Comparison of ENCODE assay signal across 8 mouse cellular contexts in the genomic region with DNA sequence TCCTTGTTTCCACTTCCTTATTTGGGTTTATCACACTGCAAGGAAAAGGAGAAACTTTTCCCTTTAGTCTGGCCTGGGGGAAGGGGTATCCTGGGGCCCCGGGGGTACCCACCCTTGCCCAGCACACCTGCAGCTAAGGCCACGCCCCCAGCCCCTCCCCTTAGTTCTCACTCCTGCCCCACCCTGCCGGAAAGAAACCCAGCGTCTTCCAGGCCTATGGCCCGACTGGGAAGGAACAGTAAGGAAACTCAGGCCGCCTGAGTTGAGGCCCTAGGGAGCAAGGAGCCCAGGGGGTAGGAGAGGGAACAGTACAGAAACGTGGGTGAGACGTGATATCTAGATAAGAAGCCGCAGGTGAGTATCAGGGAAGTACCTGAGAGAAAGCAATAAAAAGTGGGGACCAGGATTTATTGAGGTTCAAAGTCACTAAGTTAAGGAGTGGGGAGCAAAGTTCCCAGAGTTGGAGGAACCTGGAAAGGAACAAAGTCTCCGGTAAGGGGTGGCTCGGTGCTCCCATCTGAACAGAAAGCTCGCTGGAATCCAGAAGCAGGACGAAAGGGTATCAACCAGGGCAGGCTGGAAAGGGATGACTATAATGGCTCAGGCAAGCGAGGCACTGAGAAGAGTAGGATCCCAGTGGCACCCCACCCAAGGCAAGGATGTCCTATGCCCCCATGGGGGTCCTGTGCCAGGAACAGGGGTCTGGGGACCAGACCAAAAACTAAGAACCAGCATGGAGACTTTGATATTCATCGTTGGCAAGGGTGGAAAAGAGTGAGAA. TPM values are rescaled to one million over a fixed set of nuclear protein-coding genes. Genes with fewer than 3 reads are reported as not detected.
A peak's percentile ranks its signal among the peaks of the same experiment; 100 is the strongest.
DNase-seq lines count a peak whose midpoint lies in the region; ATAC-seq and TF ChIP-seq lines count a peak whose summit lies in the region.

No protein-coding gene starts in this region.

- H3K9ac ChIP-seq in forebrain, embryonic 12.5 days, result peak overlapping the region; percentile 25; the same call in 1 of the 2 replicates

- no peak overlapping the region for H3K27ac ChIP-seq in forebrain, embryonic 12.5 days
- H3K27ac ChIP-seq in midbrain, embryonic 10.5 days (replicated peaks), result peak overlapping the region; percentile 82
- H3K27ac ChIP-seq in cerebellum, adult 2 months (ENCODE audit: insufficient read depth, low read length), result no peak overlapping the region

- peaks cover 29% of the 10 kb centered on the region for H3K4me1 ChIP-seq in forebrain, embryonic 12.5 days
- peaks cover 44% of the 10 kb centered on the region for H3K4me1 ChIP-seq in midbrain, embryonic 10.5 days
- H3K4me1 ChIP-seq in cerebellum, adult 2 months (ENCODE audit: control insufficient read depth, insufficient read depth, low read length), result peaks cover 12% of the 10 kb centered on the region

- peak overlapping the region; percentile 48 for H3K4me3 ChIP-seq in forebrain, embryonic 12.5 days (replicated peaks)
- peak overlapping the region; percentile 64 for H3K4me3 ChIP-seq in midbrain, embryonic 10.5 days
- no peak overlapping the region for H3K4me3 ChIP-seq in cerebellum, adult 2 months (replicated peaks; ENCODE audit: insufficient read depth, low read depth, low read length)

- no peak for TF ChIP-seq POLR2A in cerebellum, adult 2 months (IDR thresholded peaks at IDR 0.05; ENCODE audit: borderline replicate concordance, insufficient read depth, low read length)

- no peaks in the 10 kb centered on the region for H3K9me3 ChIP-seq in forebrain, embryonic 12.5 days
- H3K9me3 ChIP-seq in midbrain, embryonic 10.5 days (replicated peaks), result no peaks in the 10 kb centered on the region

- WGBS in forebrain, embryonic 12.5 days, result 14% methylated on average over 15 of the region's 15 CpGs
- 13% methylated on average over 15 of the region's 15 CpGs for WGBS in midbrain, embryonic 10.5 days
- 49% methylated on average over 15 of the region's 15 CpGs for WGBS in cerebellum, adult 2 months

- TF ChIP-seq CTCF in cerebellum, adult 2 months (IDR thresholded peaks at IDR 0.05; ENCODE audit: borderline replicate concordance, insufficient read depth, low read depth, low read length), result no peak

- H3K27me3 ChIP-seq in forebrain, embryonic 12.5 days, result peaks cover 46% of the 10 kb centered on the region
- peaks cover 60% of the 10 kb centered on the region for H3K27me3 ChIP-seq in midbrain, embryonic 10.5 days (ENCODE audit: low read depth, poor library complexity, severe bottlenecking)
- no peaks in the 10 kb centered on the region; the same call in 1 of the 2 replicates for H3K27me3 ChIP-seq in cerebellum, adult 2 months (ENCODE audit: control insufficient read depth, insufficient read depth, low read length)

- H3K4me2 ChIP-seq in forebrain, embryonic 12.5 days, result peak overlapping the region; percentile 57

- 0 out of 2 replicates have a peak, but pooled peaks cover 10% of the 10 kb centered on the region for H3K36me3 ChIP-seq in forebrain, embryonic 12.5 days (replicated peaks)
- H3K36me3 ChIP-seq in midbrain, embryonic 10.5 days, result peaks cover 18% of the 10 kb centered on the region

- DNase-seq in thymus, postnatal 0 days (ENCODE audit: low spot score), result peak; percentile 29
- no peak for DNase-seq in thymus, adult 18-20 months
- DNase-seq in kidney, postnatal 25 days, result peak; percentile 68 to 77
- DNase-seq in midbrain, embryonic 10.5 days (ENCODE audit: low spot score), result no peak
- no peak for DNase-seq in left cerebral cortex, adult 11 months (ENCODE audit: low spot score)
- no peak for DNase-seq in cerebellum, adult 2 months

- no peak for ATAC-seq in forebrain, embryonic 12.5 days (ENCODE audit: low FRiP score)
- no peak for ATAC-seq in monocyte, adult 5-6 weeks (replicated peaks; ENCODE audit: insufficient number of reproducible peaks, low FRiP score, low TSS enrichment, poor library complexity, severe bottlenecking)

RNA-seq across cellular contexts. Expression of a gene that starts 6.1 kb away (rescaled TPM):
- polyA plus RNA-seq in thymus, postnatal 0 days (2015; fragmentation: Nextera tagmentation; extraction: Ambion mirVana), result 421 and 425 TPM in 2 replicates
- 237 and 333 TPM in 2 replicates for polyA plus RNA-seq in forebrain, embryonic 12.5 days (2016; fragmentation: Nextera tagmentation; extraction: Ambion mirVana)
- polyA plus RNA-seq in midbrain, embryonic 10.5 days (2016; fragmentation: Nextera tagmentation; extraction: Ambion mirVana), result 90.8 and 116 TPM in 2 replicates
- total RNA-seq in monocyte, adult 5-6 weeks (2017), result 31.2 to 34.4 TPM (median 33.6 TPM) in 3 replicates
- polyA plus RNA-seq in cerebellum, adult 2 months (2012; rRNA removed), result 50.1 and 51.7 TPM in 2 replicates

RNA-seq across cellular contexts. Expression of a gene that starts 7.6 kb away (rescaled TPM):
- polyA plus RNA-seq in thymus, postnatal 0 days (2015; fragmentation: Nextera tagmentation; extraction: Ambion mirVana), result 6.2 and 7.3 TPM in 2 replicates
- polyA plus RNA-seq in forebrain, embryonic 12.5 days (2016; fragmentation: Nextera tagmentation; extraction: Ambion mirVana), result 22.4 and 24.3 TPM in 2 replicates
- 22.4 and 23.7 TPM in 2 replicates for polyA plus RNA-seq in midbrain, embryonic 10.5 days (2016; fragmentation: Nextera tagmentation; extraction: Ambion mirVana)
- total RNA-seq in monocyte, adult 5-6 weeks (2017), result 9.2 to 17.4 TPM (median 15.8 TPM) in 3 replicates
- 53.2 and 57.6 TPM in 2 replicates for polyA plus RNA-seq in cerebellum, adult 2 months (2012; rRNA removed)

RNA-seq across cellular contexts. Expression of a gene that starts 11.6 kb away (rescaled TPM):
- polyA plus RNA-seq in thymus, postnatal 0 days (2015; fragmentation: Nextera tagmentation; extraction: Ambion mirVana), result 90.6 and 99.5 TPM in 2 replicates
- 76.9 and 79.8 TPM in 2 replicates for polyA plus RNA-seq in forebrain, embryonic 12.5 days (2016; fragmentation: Nextera tagmentation; extraction: Ambion mirVana)
- 115 and 127 TPM in 2 replicates for polyA plus RNA-seq in midbrain, embryonic 10.5 days (2016; fragmentation: Nextera tagmentation; extraction: Ambion mirVana)
- total RNA-seq in monocyte, adult 5-6 weeks (2017), result 62.9 to 104 TPM (median 63.6 TPM) in 3 replicates
- polyA plus RNA-seq in cerebellum, adult 2 months (2012; rRNA removed), result 214 and 257 TPM in 2 replicates

RNA-seq across cellular contexts. Expression of a gene that starts 18.8 kb away (rescaled TPM):
- 23.9 and 24.8 TPM in 2 replicates for polyA plus RNA-seq in thymus, postnatal 0 days (2015; fragmentation: Nextera tagmentation; extraction: Ambion mirVana)
- 40.0 and 42.1 TPM in 2 replicates for polyA plus RNA-seq in forebrain, embryonic 12.5 days (2016; fragmentation: Nextera tagmentation; extraction: Ambion mirVana)
- polyA plus RNA-seq in midbrain, embryonic 10.5 days (2016; fragmentation: Nextera tagmentation; extraction: Ambion mirVana), result 35.2 and 40.8 TPM in 2 replicates
- 0.43 to 3.0 TPM (median 1.8 TPM) in 3 replicates for total RNA-seq in monocyte, adult 5-6 weeks (2017)
- polyA plus RNA-seq in cerebellum, adult 2 months (2012; rRNA removed), result 90.4 and 100.0 TPM in 2 replicates

RNA-seq across cellular contexts. Expression of a gene that starts 23.7 kb away (rescaled TPM):
- 17.9 and 21.3 TPM in 2 replicates for polyA plus RNA-seq in thymus, postnatal 0 days (2015; fragmentation: Nextera tagmentation; extraction: Ambion mirVana)
- 15.0 and 18.8 TPM in 2 replicates for polyA plus RNA-seq in forebrain, embryonic 12.5 days (2016; fragmentation: Nextera tagmentation; extraction: Ambion mirVana)
- 20.8 and 23.1 TPM in 2 replicates for polyA plus RNA-seq in midbrain, embryonic 10.5 days (2016; fragmentation: Nextera tagmentation; extraction: Ambion mirVana)
- 20.1 to 34.0 TPM (median 27.0 TPM) in 3 replicates for total RNA-seq in monocyte, adult 5-6 weeks (2017)
- polyA plus RNA-seq in cerebellum, adult 2 months (2012; rRNA removed), result 63.6 and 66.4 TPM in 2 replicates

Comparison
In these comparisons a context has a peak if more than half of its experiments do, and no peak if none do; other contexts are left out.
1. DNase-seq: peak in thymus, postnatal 0 days (single experiment) and kidney, postnatal 25 days (2 of 2); none in thymus, adult 18-20 months (0 of 2), midbrain, embryonic 10.5 days (single experiment), left cerebral cortex, adult 11 months (single experiment) and cerebellum, adult 2 months (0 of 2).